Mouse (Mus musculus) adrenal gland, adult 2 months (tissue): ENCODE results near the gene Ddn. TPM values are rescaled to one million over a fixed set of nuclear protein-coding genes. Genes with fewer than 3 reads are reported as not detected.

Source experiments
- DNase-seq: peaks from one replicate; pipeline ENCODE4 v3.0.0; 2021
- polyA plus RNA-seq: library from polyadenylated mRNA; depleted of rRNA; stranded (reverse); fragments of >200 nt; gene quantifications from 2 replicates; pipeline ENCODE4 v1.2.3, GENCODE M21; 2012
- total RNA-seq, 2 experiments: library from RNA; stranded (reverse); gene quantifications; 2 replicates each; pipeline ENCODE4 v1.2.3; 2021

Gene Ddn
- total and polyA plus RNA-seq, 3 experiments = 0.03 to 0.35 TPM; not detected in 1

GRCm38 (mm10) chr15:98797835-98798492 lies 11.3 kb downstream of the Ddn start:
- DNase-seq = no peak

- no peak for DNase-seq
Observed at GRCm38 (mm10) chr15:98796803-98797595, 12.3 kb downstream of the Ddn start.

GRCm38 (mm10) chr15:98793141-98793698 lies 16.1 kb downstream of the Ddn start:
- DNase-seq = no peak

GRCm38 (mm10) chr15:98792233-98793020 lies 16.9 kb downstream of the Ddn start:
- no peak for DNase-seq

GRCm38 (mm10) chr15:98791771-98792170 lies 17.5 kb downstream of the Ddn start:
- no peak for DNase-seq

- no peak for DNase-seq
Observed at GRCm38 (mm10) chr15:98791221-98791620, 18.1 kb downstream of the Ddn start.

GRCm38 (mm10) chr15:98790761-98791160 lies 18.5 kb downstream of the Ddn start:
- DNase-seq = no peak

GRCm38 (mm10) chr15:98789661-98790535 lies 19.4 kb downstream of the Ddn start, which contains the start of gene Wnt1:
Wnt1 (plus strand) TSS chr15:98789857.
- DNase-seq = peak; percentile 68

- peak; percentile 39 for DNase-seq
Observed at GRCm38 (mm10) chr15:98788972-98789660, 20.2 kb downstream of the Ddn start.

- no peak for DNase-seq
Observed at GRCm38 (mm10) chr15:98787930-98788329, 21.4 kb downstream of the Ddn start.

GRCm38 (mm10) chr15:98785744-98786143 lies 23.5 kb downstream of the Ddn start:
- no peak for DNase-seq

- DNase-seq = no peak
Observed at GRCm38 (mm10) chr15:98781166-98781565, 28.1 kb downstream of the Ddn start.

- DNase-seq = peak; percentile 30
Observed at GRCm38 (mm10) chr15:98780573-98780972, 28.7 kb downstream of the Ddn start.

- DNase-seq = peak; percentile 44
Observed at GRCm38 (mm10) chr15:98780075-98780474, 29.2 kb downstream of the Ddn start.

- no peak for DNase-seq
Observed at GRCm38 (mm10) chr15:98778806-98779205, 30.5 kb downstream of the Ddn start.

- DNase-seq = no peak
Observed at GRCm38 (mm10) chr15:98778191-98778770, 31.0 kb downstream of the Ddn start.

- DNase-seq = peak; percentile 31
Observed at GRCm38 (mm10) chr15:98777762-98778161, 31.5 kb downstream of the Ddn start, which contains the start of gene Wnt10b. Wnt10b (minus strand) TSS chr15:98778150.

GRCm38 (mm10) chr15:98777005-98777616 lies 32.2 kb downstream of the Ddn start:
- DNase-seq = no peak

- peak; percentile 54 for DNase-seq
Observed at GRCm38 (mm10) chr15:98776280-98777004, 32.8 kb downstream of the Ddn start.
